Mouse (Mus musculus) CH12.LX (cell line): Measurements from ENCODE around the gene 1110008L16Rik. TPM values are rescaled to one million over a fixed set of nuclear protein-coding genes. Genes with fewer than 3 reads are reported as not detected.
A peak's percentile ranks its signal among the peaks of the same experiment; 100 is the strongest.

Experiments
- DNase-seq: peaks from one replicate; pipeline ENCODE4 v3.0.0-alpha.2; 2013; ENCODE audit errors: extremely low read depth
- H3K27ac ChIP-seq: 2 replicates; pipeline ENCODE4 v1.5.1; 2012; ENCODE audit warnings: low read depth, mild to moderate bottlenecking, control low read depth, moderate library complexity; ENCODE audit not compliant: insufficient read depth
- H3K27me3 ChIP-seq: replicated peaks from 2 replicates; pipeline ENCODE3; 2012; ENCODE audit warnings: inconsistent platforms
- H3K36me3 ChIP-seq, 2 experiments: replicated peaks in 1 of 2; 2 replicates each; pipeline versions ENCODE3 to v1.6.1; 2012; ENCODE audit warnings: inconsistent platforms in 1 of 2, low read length in 1 of 2, mild to moderate bottlenecking in 1 of 2, mixed read lengths in 1 of 2, moderate library complexity in 1 of 2; ENCODE audit not compliant: control insufficient read depth in 1 of 2, insufficient read depth in 1 of 2
- H3K4me1 ChIP-seq, 2 experiments: 2 replicates each; pipeline ENCODE4 v1.6.1; 2012; ENCODE audit warnings: inconsistent platforms in 1 of 2, moderate library complexity in 1 of 2; ENCODE audit not compliant: insufficient read depth in 2 of 2, control insufficient read depth in 1 of 2
- H3K4me2 ChIP-seq: 2 replicates; pipeline ENCODE4 v1.6.1; 2012; ENCODE audit warnings: low read depth, mild to moderate bottlenecking, control low read depth; ENCODE audit not compliant: poor library complexity, insufficient read depth, severe bottlenecking
- H3K4me3 ChIP-seq, 3 experiments: fragments of 150-350 bp in 1 of 3; sonication (generic) in 1 of 3; replicated peaks in 1 of 3; 2 replicates each; pipeline versions ENCODE3 to v1.5.1; 2011 to 2012; ENCODE audit warnings: low read depth in 2 of 3, low read length in 2 of 3, mild to moderate bottlenecking in 2 of 3, moderate library complexity in 2 of 3, control low read depth in 1 of 3, improper control_type of control experiment in 1 of 3, inconsistent platforms in 1 of 3, mixed read lengths in 1 of 3; ENCODE audit not compliant: poor library complexity in 1 of 3
- H3K79me2 ChIP-seq: replicated peaks from 2 replicates; pipeline ENCODE4 v1.6.1; 2012; ENCODE audit warnings: mild to moderate bottlenecking, moderate library complexity; ENCODE audit not compliant: control insufficient read depth, poor library complexity, insufficient read depth, severe bottlenecking; ENCODE audit errors: extremely low read depth
- H3K9ac ChIP-seq: 2 replicates; pipeline ENCODE4 v1.6.1; 2012; ENCODE audit warnings: low read depth, mild to moderate bottlenecking, control low read depth, moderate library complexity; ENCODE audit not compliant: insufficient read depth
- H3K9me3 ChIP-seq: replicated peaks from 2 replicates; pipeline ENCODE3; 2012; ENCODE audit warnings: low read length, inconsistent platforms, mixed read lengths
- BHLHE40 ChIP-seq: IDR thresholded peaks from 2 replicates; pipeline ENCODE4 v1.6.1; 2011; ENCODE audit warnings: mild to moderate bottlenecking, low read depth, low read length, improper control_type of control experiment
- CHD1 ChIP-seq: IDR thresholded peaks from 2 replicates; pipeline ENCODE4 v1.6.1; 2012; ENCODE audit warnings: low read depth, low read length, improper control_type of control experiment, inconsistent platforms
- E2F4 ChIP-seq: IDR thresholded peaks from 2 replicates; pipeline ENCODE4 v1.6.1; 2011; ENCODE audit warnings: low read depth, low read length, improper control_type of control experiment; ENCODE audit not compliant: insufficient replicate concordance
- EP300 ChIP-seq: IDR thresholded peaks from 2 replicates; pipeline ENCODE4 v1.6.1; 2011; ENCODE audit warnings: low read length, improper control_type of control experiment
- GABPA ChIP-seq: IDR thresholded peaks from 2 replicates; pipeline ENCODE4 v1.6.1; 2012; ENCODE audit warnings: low read depth, low read length, improper control_type of control experiment, inconsistent platforms; ENCODE audit not compliant: insufficient replicate concordance
- HCFC1 ChIP-seq: IDR thresholded peaks from 2 replicates; pipeline ENCODE4 v1.6.1; 2012; ENCODE audit warnings: low read depth, mild to moderate bottlenecking, inconsistent platforms, low read length, improper control_type of control experiment
- KAT2A ChIP-seq: IDR thresholded peaks from 2 replicates; pipeline ENCODE4 v1.6.1; 2012; ENCODE audit warnings: low read length, improper control_type of control experiment, inconsistent platforms; ENCODE audit not compliant: insufficient replicate concordance
- MAFK ChIP-seq: IDR thresholded peaks from 2 replicates; pipeline ENCODE4 v1.6.1; 2011; ENCODE audit warnings: low read length, improper control_type of control experiment; ENCODE audit not compliant: insufficient replicate concordance
- MAX ChIP-seq: IDR thresholded peaks from 2 replicates; pipeline ENCODE4 v1.6.1; 2011; ENCODE audit warnings: low read length, improper control_type of control experiment
- MAZ ChIP-seq: IDR thresholded peaks from 2 replicates; pipeline ENCODE4 v1.6.1; 2012; ENCODE audit warnings: low read depth, mild to moderate bottlenecking, inconsistent platforms, low read length, improper control_type of control experiment, moderate library complexity
- MXI1 ChIP-seq: IDR thresholded peaks from 2 replicates; pipeline ENCODE4 v1.6.1; 2011; ENCODE audit warnings: mild to moderate bottlenecking, low read depth, low read length, improper control_type of control experiment
- NRF1 ChIP-seq: IDR thresholded peaks from 2 replicates; pipeline ENCODE4 v1.6.1; 2014; ENCODE audit warnings: low read depth, mild to moderate bottlenecking, inconsistent platforms, low read length, improper control_type of control experiment, moderate library complexity
- POLR2A ChIP-seq: IDR thresholded peaks from 2 replicates; pipeline ENCODE4 v1.6.1; 2011; ENCODE audit warnings: low read depth, mild to moderate bottlenecking, improper control_type of control experiment, low read length
- POLR2AphosphoS2 ChIP-seq: IDR thresholded peaks from 2 replicates; pipeline ENCODE4 v1.6.1; 2011; ENCODE audit warnings: low read depth, low read length, improper control_type of control experiment
- RAD21 ChIP-seq: IDR thresholded peaks from 2 replicates; pipeline ENCODE4 v1.6.1; 2011; ENCODE audit warnings: low read depth, mild to moderate bottlenecking, low read length, improper control_type of control experiment, moderate library complexity
- RCOR1 ChIP-seq: conservative IDR thresholded peaks from 2 replicates; pipeline ENCODE4 v1.6.1; 2012; ENCODE audit warnings: low read depth, mild to moderate bottlenecking, inconsistent platforms, low read length, improper control_type of control experiment
- SIN3A ChIP-seq: IDR thresholded peaks from 2 replicates; pipeline ENCODE4 v1.6.1; 2012; ENCODE audit warnings: low read length, improper control_type of control experiment, inconsistent platforms
- SMC3 ChIP-seq: IDR thresholded peaks from 2 replicates; pipeline ENCODE4 v1.6.1; 2011; ENCODE audit warnings: low read depth, low read length, improper control_type of control experiment
- TBP ChIP-seq: conservative IDR thresholded peaks from 2 replicates; pipeline ENCODE4 v1.6.1; 2011; ENCODE audit warnings: low read depth, low read length, improper control_type of control experiment
- TCF12 ChIP-seq: IDR thresholded peaks from 2 replicates; pipeline ENCODE4 v1.6.1; 2014; ENCODE audit warnings: low read depth, mild to moderate bottlenecking, inconsistent platforms, low read length, improper control_type of control experiment
- ZKSCAN1 ChIP-seq: IDR thresholded peaks from 2 replicates; pipeline ENCODE4 v1.6.1; 2012; ENCODE audit warnings: low read depth, inconsistent platforms, low read length, improper control_type of control experiment, borderline replicate concordance
- ZNF384 ChIP-seq: IDR thresholded peaks from 2 replicates; pipeline ENCODE4 v1.6.1; 2012; ENCODE audit warnings: low read depth, low read length, improper control_type of control experiment, inconsistent platforms
- dilution Hi-C: fragments of 300-500 bp; cut with MboI; formaldehyde crosslinking; loops from 2 replicates; pipeline ENCODE4 v1.14.3; 2020; ENCODE audit warnings: low sequenced_read_pairs; ENCODE audit not compliant: extremely low pct_unique_long_range_greater_than_20kb, extremely low pct_ligation_motif_present
- in situ Hi-C: fragments of 300-500 bp; cut with MboI; formaldehyde crosslinking; loops from 3 replicates; pipeline ENCODE4 v1.14.3; 2019; ENCODE audit warnings: low sequenced_read_pairs, low pct_ligation_motif_present, low pct_unique_long_range_greater_than_20kb, mixed read lengths
- polyA plus RNA-seq: library from polyadenylated mRNA; unstranded; fragments of >175 nt; gene quantifications from 2 replicates; pipeline ENCODE4 v1.2.1, GENCODE M21; 2012; ENCODE audit warnings: low read depth; ENCODE audit not compliant: insufficient read length
- total RNA-seq, 2 experiments: library from RNA; depleted of rRNA; stranded (reverse); fragments of 300-350 nt in 1 of 2; fragments of >200 nt in 1 of 2; gene quantifications; 2 replicates each; pipeline ENCODE4 v1.2.3; 2012 to 2014

1110008L16Rik gene
- total and polyA plus RNA-seq, 3 experiments, result 25.7 to 32.6 (median 28.9) TPM

- TF ChIP-seq HCFC1 (0 out of 2 replicates have a peak, but pooled peaks have one; percentile 20), MAX (no peak), MXI1 (no peak), POLR2A (no peak), E2F4 (no peak)
These were observed 15.8 kb downstream of the 1110008L16Rik start (continued) for GRCm38 (mm10) chr12:55315192-55315591.

- Histone ChIP-seq H3K9ac (no peak overlapping the region), H3K9me3 (no peaks in the 10 kb centered on the region), H3K36me3 (peaks cover 10 to 62% of the 10 kb centered on the region in 2 experiments), H3K4me2 (no peak overlapping the region), H3K79me2 (no peaks in the 10 kb centered on the region; the same call in 1 of the 2 replicates)
- dilution Hi-C loops (no loop called here), in situ Hi-C loops (no loop called here)
- no peak for DNase-seq
- TF ChIP-seq KAT2A (no peak), HCFC1 (no peak), RCOR1 (no peak), MXI1 (no peak), EP300 (no peak), RAD21 (no peak), ZKSCAN1 (no peak), POLR2A (no peak), CHD1 (no peak), GABPA (no peak), TBP (no peak), POLR2AphosphoS2 (no peak), ZNF384 (no peak), SMC3 (no peak), MAZ (no peak), MAFK (no peak)
- TF ChIP-seq, all 38 proteins: peak for 0
- Histone ChIP-seq H3K27me3 (no peaks in the 10 kb centered on the region), H3K27ac (no peak overlapping the region), H3K4me1 (peaks cover 0 to 4% of the 10 kb centered on the region in 2 experiments; a peak in 1 of 4 replicates), H3K4me3 (no peak overlapping the region)
These were observed 22.4 kb downstream of the 1110008L16Rik start for GRCm38 (mm10) chr12:55321642-55322291.

- Histone ChIP-seq H3K79me2 (no peaks in the 10 kb centered on the region; the same call in 1 of the 2 replicates), H3K9me3 (no peaks in the 10 kb centered on the region), H3K27ac (no peak overlapping the region), H3K9ac (no peak overlapping the region), H3K27me3 (no peaks in the 10 kb centered on the region), H3K36me3 (peaks cover 18 to 65% of the 10 kb centered on the region in 2 experiments), H3K4me2 (no peak overlapping the region), H3K4me1 (peaks cover 0 to 4% of the 10 kb centered on the region in 2 experiments; a peak in 1 of 4 replicates), H3K4me3 (no peak overlapping the region)
- in situ Hi-C loops, result no loop called here
- no peak for TF ChIP-seq BHLHE40
- TF ChIP-seq MAZ, result no peak
- TF ChIP-seq TCF12, result no peak
- no peak for TF ChIP-seq SIN3A
- no peak for TF ChIP-seq GABPA
- TF ChIP-seq NRF1, result no peak
- dilution Hi-C loops, result no loop called here
- DNase-seq, result no peak
These were observed 26.3 kb downstream of the 1110008L16Rik start for GRCm38 (mm10) chr12:55325702-55326101.
